Mouse (Mus musculus) limb, embryonic 12.5 days (tissue): ENCODE measurements at regions not wholly inside any gene's neighbourhood (a gene's known extent, or its start where the extent isn't known, plus 50 kb on each side); places are given as distances from the start of the nearest gene placed in this dataset.

Experiments
- ATAC-seq: fragments of 200-750 bp; cut with Nextera tagmentation; 2 replicates; pipeline ENCODE4 v1.8.0; 2017; ENCODE audit warnings: low read depth, moderate TSS enrichment; ENCODE audit not compliant: insufficient number of reproducible peaks, insufficient read depth, low FRiP score, low TSS enrichment
- H3K27ac ChIP-seq: fragments of 300-500 bp; sonication (generic); 2 replicates; pipeline ENCODE4 v1.5.1; 2016; ENCODE audit warnings: mild to moderate bottlenecking, moderate library complexity
- H3K27me3 ChIP-seq: fragments of 300-500 bp; sonication (generic); 2 replicates; pipeline ENCODE4 v1.6.1; 2016; ENCODE audit warnings: mild to moderate bottlenecking, moderate library complexity
- H3K36me3 ChIP-seq: fragments of 300-500 bp; sonication (generic); 2 replicates; pipeline ENCODE4 v1.6.1; 2016; ENCODE audit warnings: mild to moderate bottlenecking, moderate library complexity
- H3K4me1 ChIP-seq: fragments of 300-500 bp; sonication (generic); replicated peaks from 2 replicates; pipeline ENCODE4 v1.6.1; 2016
- H3K4me2 ChIP-seq: fragments of 300-500 bp; sonication (generic); 2 replicates; pipeline ENCODE4 v1.6.1; 2016; ENCODE audit warnings: mild to moderate bottlenecking, moderate library complexity
- H3K4me3 ChIP-seq: fragments of 300-500 bp; sonication (generic); replicated peaks from 2 replicates; pipeline ENCODE4 v1.5.1; 2016; ENCODE audit warnings: mild to moderate bottlenecking
- H3K9ac ChIP-seq: fragments of 300-500 bp; sonication (generic); replicated peaks from 2 replicates; pipeline ENCODE4 v1.6.1; 2016; ENCODE audit warnings: mild to moderate bottlenecking, moderate library complexity
- H3K9me3 ChIP-seq: fragments of 300-500 bp; sonication (generic); 2 replicates; pipeline ENCODE4 v1.6.1; 2016; ENCODE audit warnings: mild to moderate bottlenecking, moderate library complexity
- WGBS: fragments of 180-500 bp; shearing (Covaris S2); methylation state at CpG from one replicate; pipeline ENCODE4 v1.1.7; 2016; 5-methylcytosine and 5-hydroxymethylcytosine counted together

DNA sequence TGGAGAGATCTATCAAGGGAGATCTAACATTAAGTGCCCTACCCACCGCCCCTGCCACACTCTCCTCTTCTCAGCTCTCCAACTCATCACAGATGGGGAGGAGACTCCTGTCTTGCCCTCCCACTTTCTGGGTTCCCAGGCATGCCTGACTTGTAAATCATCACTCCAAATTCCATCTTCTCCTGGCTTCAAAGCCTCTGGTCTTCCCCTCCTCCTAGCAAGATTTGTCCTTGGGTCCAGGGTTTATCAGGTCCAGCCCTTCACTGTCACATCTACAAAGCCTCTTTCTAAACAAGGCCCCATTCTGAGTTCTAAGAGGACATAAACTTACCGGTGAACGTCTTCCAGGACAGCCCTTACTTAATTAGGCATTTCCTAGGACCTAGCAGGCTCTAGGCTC lies 73.3 kb upstream of the Col5a1 start:
- H3K27me3 ChIP-seq = no peaks in the 10 kb centered on the region
- peaks cover 19% of the 10 kb centered on the region for H3K4me1 ChIP-seq
- no peak overlapping the region for H3K9ac ChIP-seq
- 31% methylated on average over 3 of the region's 3 CpGs for WGBS
- no peaks in the 10 kb centered on the region for H3K36me3 ChIP-seq
- no peak overlapping the region for H3K4me2 ChIP-seq
- H3K27ac ChIP-seq = 0 out of 2 replicates have a peak overlapping the region, but pooled peaks have one; percentile 5
- H3K4me3 ChIP-seq = no peak overlapping the region
- no peak for ATAC-seq
- no peaks in the 10 kb centered on the region; the same call in 1 of the 2 replicates for H3K9me3 ChIP-seq

DNA sequence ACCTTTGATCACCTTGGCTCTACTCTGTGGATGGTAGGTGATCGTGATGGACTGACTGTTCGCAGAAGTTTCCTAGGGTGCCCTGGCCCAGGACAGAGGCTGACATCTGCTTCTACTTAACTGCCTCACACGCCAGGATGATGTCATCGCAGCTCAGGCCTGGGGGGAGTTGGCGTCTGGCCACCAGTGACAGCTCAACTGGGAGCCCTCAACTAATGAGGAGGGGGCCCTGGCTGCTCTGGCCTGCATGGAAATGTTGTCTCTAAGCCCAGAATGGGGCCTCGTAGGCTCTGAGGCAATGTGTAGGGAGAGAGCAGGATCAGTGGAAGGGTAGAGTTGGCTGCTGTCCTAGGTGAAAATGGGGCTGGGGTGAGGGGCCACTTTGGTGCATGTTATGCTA lies 72.9 kb upstream of the Col5a1 start:
- peak overlapping the region; percentile 23 for H3K27ac ChIP-seq

DNA sequence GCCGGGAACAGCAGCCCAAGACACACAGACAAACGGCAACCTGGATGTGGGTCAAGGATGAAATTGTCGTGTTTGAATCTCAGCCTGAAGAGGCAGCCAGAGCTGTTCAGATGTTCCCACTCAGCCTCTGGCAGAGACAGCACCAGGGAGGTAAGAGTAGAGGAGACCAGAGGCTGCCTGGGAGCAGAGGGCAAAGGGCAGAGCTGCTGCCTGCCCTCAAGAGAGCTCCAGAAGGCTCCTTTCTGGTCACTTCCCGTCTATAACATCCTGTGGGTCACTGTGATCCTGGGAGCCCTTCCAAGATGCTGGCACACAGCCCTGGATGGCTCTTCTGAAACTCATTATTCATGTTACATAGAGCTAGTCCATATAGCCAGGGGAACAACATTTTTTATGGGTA lies 67.6 kb upstream of the Col5a1 start:
- H3K9me3 ChIP-seq = no peaks in the 10 kb centered on the region
- no peak overlapping the region for H3K9ac ChIP-seq
- ATAC-seq = no peak

More for the DNA sequence above, 72.9 kb upstream of the Col5a1 start:
- ATAC-seq = peak; percentile 61; the same call in 1 of the 2 replicates
- Histone ChIP-seq H3K9ac (no peak overlapping the region), H3K9me3 (no peaks in the 10 kb centered on the region; the same call in 1 of the 2 replicates), H3K4me1 (peaks cover 19% of the 10 kb centered on the region), H3K4me3 (no peak overlapping the region), H3K27me3 (no peaks in the 10 kb centered on the region), H3K4me2 (0 out of 2 replicates have a peak overlapping the region, but pooled peaks have one; percentile 2), H3K36me3 (no peaks in the 10 kb centered on the region)
- 11% methylated on average over 6 of the region's 6 CpGs for WGBS

DNA sequence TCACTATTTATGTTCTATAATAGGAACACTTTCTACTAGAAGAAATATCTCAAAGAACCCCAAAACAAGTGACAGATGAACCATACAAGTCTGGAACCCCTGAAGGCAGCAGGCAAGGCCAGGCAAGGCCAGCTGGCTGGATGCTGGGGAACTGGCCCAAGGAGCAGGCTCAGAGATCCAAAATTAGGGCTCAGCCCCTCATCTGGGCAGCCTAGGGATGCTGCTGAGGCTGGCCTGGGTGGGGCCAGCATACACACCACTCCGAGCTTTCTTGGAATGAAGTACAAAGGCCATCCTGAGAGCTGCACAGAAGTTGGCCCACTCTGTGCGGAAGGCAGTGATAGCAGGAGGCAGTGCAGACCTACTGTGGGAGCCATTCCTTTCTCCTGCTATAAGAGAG lies 59.4 kb upstream of the Col5a1 start:
- no peak overlapping the region for H3K4me3 ChIP-seq
- no peaks in the 10 kb centered on the region for H3K9me3 ChIP-seq
- H3K27me3 ChIP-seq = no peaks in the 10 kb centered on the region
- H3K9ac ChIP-seq = no peak overlapping the region
- peaks cover 26% of the 10 kb centered on the region for H3K4me1 ChIP-seq
- 92% methylated on average over 2 of the region's 2 CpGs for WGBS
- 0 out of 2 replicates have a peak overlapping the region, but pooled peaks have one; percentile 8 for H3K27ac ChIP-seq
- no peak overlapping the region for H3K4me2 ChIP-seq
- no peaks in the 10 kb centered on the region for H3K36me3 ChIP-seq
- ATAC-seq = no peak

More for the DNA sequence above, 67.6 kb upstream of the Col5a1 start:
- H3K36me3 ChIP-seq = no peaks in the 10 kb centered on the region
- H3K27me3 ChIP-seq = no peaks in the 10 kb centered on the region
- H3K4me2 ChIP-seq = no peak overlapping the region
- H3K4me3 ChIP-seq = no peak overlapping the region
- H3K4me1 ChIP-seq = peaks cover 17% of the 10 kb centered on the region
- H3K27ac ChIP-seq = peak overlapping the region; percentile 37; the same call in 1 of the 2 replicates
- 55% methylated on average over 4 of the region's 4 CpGs for WGBS

DNA sequence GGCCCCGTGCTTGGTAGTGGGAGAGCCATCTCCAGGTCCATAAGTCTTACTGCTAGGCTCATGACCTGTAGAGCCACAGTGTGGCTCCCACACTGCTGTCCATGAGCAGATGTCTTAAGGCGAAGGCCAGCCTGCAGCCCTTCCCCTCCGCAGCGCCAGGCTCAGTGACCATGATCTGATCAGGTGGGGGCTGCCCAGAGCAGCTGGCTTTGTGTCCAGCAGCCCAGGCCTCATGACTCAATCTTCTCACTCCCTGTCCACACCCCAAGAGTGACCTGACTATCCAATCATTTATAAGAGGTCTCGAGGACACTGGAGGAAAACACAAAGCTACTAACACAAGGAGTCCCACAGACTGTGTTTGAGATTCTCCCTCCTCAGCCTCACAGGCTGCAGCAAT lies 58.6 kb upstream of the Col5a1 start:
- ATAC-seq = no peak
- H3K9ac ChIP-seq = no peak overlapping the region
- no peaks in the 10 kb centered on the region for H3K27me3 ChIP-seq
- H3K27ac ChIP-seq = 0 out of 2 replicates have a peak overlapping the region, but pooled peaks have one; percentile 5
- H3K4me2 ChIP-seq = no peak overlapping the region
- no peak overlapping the region for H3K4me3 ChIP-seq
- 87% methylated on average over 5 of the region's 5 CpGs for WGBS
- no peaks in the 10 kb centered on the region for H3K36me3 ChIP-seq
- no peaks in the 10 kb centered on the region for H3K9me3 ChIP-seq
- H3K4me1 ChIP-seq = peaks cover 26% of the 10 kb centered on the region

DNA sequence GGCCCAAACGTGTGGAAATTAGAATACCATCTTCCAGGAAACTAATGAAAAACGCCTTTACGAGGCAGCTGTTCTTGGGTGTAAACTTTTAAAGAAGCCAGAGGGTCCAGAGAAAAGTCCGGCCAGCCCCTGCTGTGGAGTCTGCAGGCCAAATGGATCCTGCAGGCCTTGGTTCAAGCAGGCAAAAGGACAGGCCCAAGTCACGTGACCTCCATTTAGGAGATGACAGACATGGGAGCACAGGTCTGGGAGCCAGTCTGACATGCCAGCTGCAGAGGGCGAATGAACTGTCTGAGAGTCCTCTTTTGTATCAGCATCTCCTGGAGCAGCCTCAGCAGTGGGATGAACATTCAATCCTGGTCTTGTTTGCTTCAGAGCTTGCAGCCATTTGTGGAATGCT lies 58.0 kb upstream of the Col5a1 start:
- H3K36me3 ChIP-seq = no peaks in the 10 kb centered on the region
- no peak overlapping the region for H3K4me2 ChIP-seq
- WGBS = 41% methylated on average over 6 of the region's 6 CpGs
- peak overlapping the region; percentile 68 for H3K27ac ChIP-seq
- H3K4me3 ChIP-seq = no peak overlapping the region
- H3K27me3 ChIP-seq = no peaks in the 10 kb centered on the region
- H3K9me3 ChIP-seq = no peaks in the 10 kb centered on the region
- ATAC-seq = no peak
- no peak overlapping the region for H3K9ac ChIP-seq
- peaks cover 26% of the 10 kb centered on the region for H3K4me1 ChIP-seq

DNA sequence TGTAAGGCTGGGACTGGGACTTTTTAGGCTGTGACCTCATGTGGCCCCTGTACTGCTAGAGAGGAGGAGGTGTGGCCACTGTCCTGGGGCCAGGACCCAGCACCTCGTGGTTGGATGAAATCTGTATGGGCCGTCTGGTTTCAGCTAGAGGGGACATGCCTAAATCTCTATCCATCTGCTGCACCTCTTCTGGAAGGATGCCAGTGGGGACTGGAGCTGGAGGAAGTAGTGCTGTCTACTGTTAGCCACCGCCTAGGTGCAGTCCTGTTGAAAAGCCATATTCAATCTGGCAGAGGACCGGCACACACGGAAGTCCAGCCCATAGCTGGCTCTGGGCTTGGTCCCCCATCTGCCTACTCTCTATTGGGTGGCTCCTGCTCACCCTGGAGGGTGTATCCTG lies 56.7 kb upstream of the Col5a1 start:
- H3K27ac ChIP-seq = no peak overlapping the region
- no peak overlapping the region for H3K4me2 ChIP-seq
- WGBS = 62% methylated on average over 5 of the region's 5 CpGs
- H3K4me3 ChIP-seq = no peak overlapping the region
- H3K27me3 ChIP-seq = no peaks in the 10 kb centered on the region
- H3K4me1 ChIP-seq = peaks cover 37% of the 10 kb centered on the region
- no peaks in the 10 kb centered on the region for H3K36me3 ChIP-seq
- no peak for ATAC-seq
- no peak overlapping the region for H3K9ac ChIP-seq
- H3K9me3 ChIP-seq = no peaks in the 10 kb centered on the region

DNA sequence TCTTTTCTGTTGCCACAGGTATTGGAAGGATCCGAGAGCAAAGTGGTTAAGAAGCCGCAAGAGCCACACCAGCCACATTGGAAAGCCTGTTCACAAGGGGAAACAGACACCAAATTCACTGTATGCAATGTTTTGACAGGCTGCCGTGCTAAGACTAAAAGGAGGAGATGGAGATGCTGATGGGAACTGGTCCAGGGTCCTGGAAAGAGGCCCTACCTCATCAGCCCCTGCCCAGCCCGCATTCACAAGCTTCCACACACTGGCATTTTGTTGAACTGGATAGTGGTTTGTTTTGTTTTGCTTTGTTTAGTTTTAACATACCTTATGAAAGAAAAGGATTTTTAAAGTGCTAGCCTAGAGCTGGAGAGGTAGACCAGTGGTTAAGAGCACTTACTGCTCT lies 51.3 kb upstream of the Col5a1 start:
- ATAC-seq = no peak
- Histone ChIP-seq H3K27me3 (no peaks in the 10 kb centered on the region), H3K36me3 (no peaks in the 10 kb centered on the region), H3K4me3 (no peak overlapping the region), H3K4me1 (peaks cover 44% of the 10 kb centered on the region), H3K4me2 (no peak overlapping the region), H3K27ac (peak overlapping the region; percentile 95), H3K9me3 (no peaks in the 10 kb centered on the region), H3K9ac (no peak overlapping the region)
- 86% methylated on average over 4 of the region's 4 CpGs for WGBS

DNA sequence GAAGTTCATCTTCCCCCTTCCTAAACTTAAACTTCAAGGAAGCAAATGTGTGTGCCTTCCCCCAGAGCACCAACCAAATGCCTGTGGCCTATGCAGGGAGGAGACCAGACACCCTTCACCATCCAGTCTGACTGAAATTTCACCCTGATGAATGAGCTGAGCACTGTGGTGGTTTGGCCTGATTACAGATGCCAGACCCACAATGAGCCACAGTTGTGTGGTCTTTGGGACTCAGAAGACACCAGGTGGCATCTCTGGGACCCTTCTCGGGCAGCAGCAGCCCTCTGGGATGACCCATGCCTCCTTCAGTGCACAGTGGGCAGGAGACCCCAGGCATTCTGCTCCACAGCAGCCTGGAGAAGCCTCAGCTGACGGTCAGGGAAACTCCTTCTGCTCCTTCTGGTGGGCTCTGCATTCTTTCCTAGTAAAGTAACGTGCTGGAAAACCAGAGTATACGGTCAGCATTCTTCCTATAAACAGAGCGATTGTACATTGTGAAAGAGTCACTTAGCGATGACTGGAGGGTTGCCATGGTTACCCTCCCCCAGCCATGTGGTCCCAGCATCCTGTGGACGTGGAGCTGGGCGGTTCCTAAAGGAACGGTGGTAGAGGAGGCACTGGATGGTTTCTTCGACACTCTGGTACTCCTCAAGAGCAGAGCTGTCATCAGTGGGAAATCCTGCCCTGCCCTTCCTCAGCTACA lies 50.3 kb upstream of the Col5a1 start:
- 31% methylated on average over 10 of the region's 10 CpGs for WGBS
- no peaks in the 10 kb centered on the region for H3K36me3 ChIP-seq
- H3K9me3 ChIP-seq = no peaks in the 10 kb centered on the region
- peak overlapping the region; percentile 40; the same call in 1 of the 2 replicates for H3K9ac ChIP-seq
- 0 out of 2 replicates have a peak overlapping the region, but pooled peaks have one; percentile 8 for H3K4me2 ChIP-seq
- no peak overlapping the region for H3K4me3 ChIP-seq
- ATAC-seq = peak; percentile 83
- H3K4me1 ChIP-seq = peaks cover 44% of the 10 kb centered on the region
- H3K27ac ChIP-seq = peak overlapping the region; percentile 95
- no peaks in the 10 kb centered on the region for H3K27me3 ChIP-seq
